Mouse (Mus musculus) G1E (cell line): ENCODE results near the gene Shb. TPM values are rescaled to one million over a fixed set of nuclear protein-coding genes. Genes with fewer than 3 reads are reported as not detected.

Experiments used
- ATAC-seq: 2 replicates; pipeline ENCODE4 v1.8.0; 2016; ENCODE audit warnings: mild to moderate bottlenecking; ENCODE audit not compliant: insufficient number of reproducible peaks, poor library complexity, low FRiP score, severe bottlenecking; ENCODE audit errors: extremely low read depth
- DNase-seq: peaks from one replicate; pipeline ENCODE4 v3.0.0; 2012; ENCODE audit warnings: low spot score
- H3K27me3 ChIP-seq: 2 replicates; pipeline ENCODE4 v1.6.1; 2012; ENCODE audit warnings: mild to moderate bottlenecking, low read length, inconsistent platforms; ENCODE audit not compliant: insufficient read depth
- H3K36me3 ChIP-seq: replicated peaks from 2 replicates; pipeline ENCODE3; 2012; ENCODE audit warnings: mild to moderate bottlenecking, inconsistent platforms
- H3K4me1 ChIP-seq: 2 replicates; pipeline ENCODE4 v1.6.1; 2012; ENCODE audit warnings: low read depth, low read length, inconsistent platforms, mixed read lengths; ENCODE audit not compliant: insufficient read depth
- H3K4me3 ChIP-seq: 2 replicates; pipeline ENCODE4 v1.5.1; 2012; ENCODE audit warnings: low read depth, mild to moderate bottlenecking, inconsistent platforms, low read length, moderate library complexity, mixed read lengths
- H3K9me3 ChIP-seq: replicated peaks from 2 replicates; pipeline ENCODE4 v1.6.1; 2012; ENCODE audit warnings: inconsistent platforms
- CTCF ChIP-seq: IDR thresholded peaks from 2 replicates; pipeline ENCODE4 v1.5.1; 2012; ENCODE audit warnings: low read depth, low read length, inconsistent platforms, mixed read lengths
- GATA1 ChIP-seq: IDR thresholded peaks from 2 replicates; pipeline ENCODE4 v1.6.1; 2012; ENCODE audit warnings: borderline replicate concordance, low read length, inconsistent platforms, mixed read lengths
- GATA2 ChIP-seq: IDR thresholded peaks from 2 replicates; pipeline ENCODE4 v1.6.1; 2012; ENCODE audit warnings: low read depth, low read length, inconsistent platforms, borderline replicate concordance
- POLR2AphosphoS5 ChIP-seq: IDR thresholded peaks from 2 replicates; pipeline ENCODE4 v1.6.1; 2012; ENCODE audit warnings: low read depth, low read length, inconsistent platforms; ENCODE audit not compliant: insufficient replicate concordance
- TAL1 ChIP-seq: conservative IDR thresholded peaks from 2 replicates; pipeline ENCODE4 v1.6.1; 2012; ENCODE audit warnings: low read depth, low read length, inconsistent platforms, mixed read lengths
- polyA plus RNA-seq: library from polyadenylated mRNA; stranded (reverse); fragments of >175 nt; gene quantifications from 2 replicates; pipeline ENCODE4 v1.2.3, GENCODE M21; 2012
- total RNA-seq, 2 experiments: library from RNA; stranded (forward) in 1 of 2; stranded (reverse) in 1 of 2; fragments of 200-1000 nt in 1 of 2; fragments of >200 nt in 1 of 2; fragmentation: Nextera tagmentation in 1 of 2; gene quantifications; 2 replicates each; pipeline ENCODE4 v1.2.3; 2014 to 2017

Shb gene
- total and polyA plus RNA-seq, 3 experiments = not detected

GRCm38 (mm10) chr4:45431316-45431715, 101.0 kb downstream of the Shb start:
- Histone ChIP-seq H3K4me3 (no peak overlapping the region), H3K27me3 (peaks cover 37% of the 10 kb centered on the region), H3K36me3 (no peaks in the 10 kb centered on the region), H3K9me3 (no peaks in the 10 kb centered on the region), H3K4me1 (no peaks in the 10 kb centered on the region)
- DNase-seq = no peak
- TF ChIP-seq TAL1 (no peak), CTCF (no peak), POLR2AphosphoS5 (no peak), GATA2 (no peak), GATA1 (no peak)
- no peak for ATAC-seq

- Histone ChIP-seq H3K4me1 (no peaks in the 10 kb centered on the region), H3K27me3 (peaks cover 49% of the 10 kb centered on the region), H3K4me3 (no peak overlapping the region), H3K9me3 (no peaks in the 10 kb centered on the region), H3K36me3 (no peaks in the 10 kb centered on the region)
- DNase-seq (no peak), ATAC-seq (no peak)
- no peak for TF ChIP-seq GATA2
- TF ChIP-seq TAL1 = no peak
- no peak for TF ChIP-seq POLR2AphosphoS5
- no peak for TF ChIP-seq CTCF
- no peak for TF ChIP-seq GATA1
Observed at GRCm38 (mm10) chr4:45429451-45429850, 102.8 kb downstream of the Shb start.

- Histone ChIP-seq H3K27me3 (peaks cover 52% of the 10 kb centered on the region), H3K36me3 (no peaks in the 10 kb centered on the region), H3K4me1 (peaks cover 3% of the 10 kb centered on the region; the same call in 1 of the 2 replicates), H3K4me3 (no peak overlapping the region), H3K9me3 (no peaks in the 10 kb centered on the region)
- TF ChIP-seq GATA1 (no peak), TAL1 (no peak), GATA2 (no peak), CTCF (no peak), POLR2AphosphoS5 (no peak)
- DNase-seq (no peak), ATAC-seq (no peak)
Observed at GRCm38 (mm10) chr4:45426724-45427457, 105.4 kb downstream of the Shb start.

- Histone ChIP-seq H3K36me3 (no peaks in the 10 kb centered on the region), H3K9me3 (no peaks in the 10 kb centered on the region), H3K27me3 (peaks cover 55% of the 10 kb centered on the region), H3K4me1 (peaks cover 5% of the 10 kb centered on the region), H3K4me3 (no peak overlapping the region)
- no peak for DNase-seq
- TF ChIP-seq POLR2AphosphoS5 (no peak), CTCF (no peak)
- no peak for ATAC-seq
Observed at GRCm38 (mm10) chr4:45423406-45423805, 108.9 kb downstream of the Shb start.

- ATAC-seq = no peak
- Histone ChIP-seq H3K9me3 (no peaks in the 10 kb centered on the region), H3K4me3 (no peak overlapping the region), H3K4me1 (peaks cover 12% of the 10 kb centered on the region), H3K27me3 (peaks cover 51% of the 10 kb centered on the region), H3K36me3 (no peaks in the 10 kb centered on the region)
- no peak for TF ChIP-seq GATA1
- no peak for TF ChIP-seq TAL1
- no peak for TF ChIP-seq GATA2
- no peak for TF ChIP-seq CTCF
- TF ChIP-seq POLR2AphosphoS5 = no peak
- DNase-seq = no peak
Observed at GRCm38 (mm10) chr4:45422640-45423039, 109.6 kb downstream of the Shb start.

- Histone ChIP-seq H3K27me3 (peaks cover 49% of the 10 kb centered on the region), H3K36me3 (no peaks in the 10 kb centered on the region), H3K4me1 (peaks cover 17% of the 10 kb centered on the region), H3K4me3 (no peak overlapping the region), H3K9me3 (no peaks in the 10 kb centered on the region)
- ATAC-seq = no peak
- no peak for DNase-seq
- TF ChIP-seq GATA1 (no peak), TAL1 (no peak), CTCF (no peak), GATA2 (no peak), POLR2AphosphoS5 (no peak)
Observed at GRCm38 (mm10) chr4:45421519-45422260, 110.6 kb downstream of the Shb start.

GRCm38 (mm10) chr4:45420733-45421132, 111.5 kb downstream of the Shb start:
- Histone ChIP-seq H3K9me3 (no peaks in the 10 kb centered on the region), H3K36me3 (no peaks in the 10 kb centered on the region), H3K4me1 (peaks cover 21% of the 10 kb centered on the region), H3K27me3 (peaks cover 50% of the 10 kb centered on the region), H3K4me3 (no peak overlapping the region)
- no peak for TF ChIP-seq GATA2
- no peak for TF ChIP-seq CTCF
- TF ChIP-seq POLR2AphosphoS5 = no peak
- no peak for TF ChIP-seq TAL1
- TF ChIP-seq GATA1 = no peak
- no peak for DNase-seq
- ATAC-seq = no peak
